Mouse (Mus musculus): Measurements from ENCODE around the gene Nap1l1.

DNA sequence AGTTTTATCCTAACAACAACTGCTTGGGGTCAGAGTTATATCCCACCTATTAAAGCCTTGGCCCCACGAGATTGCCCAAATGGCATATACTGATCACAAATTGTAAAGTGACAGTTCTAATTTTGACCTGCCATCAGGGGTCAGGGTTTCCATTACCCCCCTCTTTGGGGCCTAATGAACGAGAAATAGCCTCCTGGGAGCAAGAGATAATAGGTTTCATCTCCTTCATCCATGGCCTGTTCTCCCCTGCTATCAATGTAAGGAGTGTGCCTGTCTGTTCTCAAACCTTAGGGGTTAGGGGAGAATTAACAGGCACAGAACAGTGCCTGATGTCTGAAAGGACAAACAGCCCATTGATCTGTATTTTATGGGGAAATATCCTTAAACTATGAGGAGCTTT lies 7.6 kb upstream of the Nap1l1 start:
- TF ChIP-seq GATA1 (IDR thresholded peaks at IDR 0.05; ENCODE audit: borderline replicate concordance, low read length) (no peak), FLI1 (IDR thresholded peaks at IDR 0.05; ENCODE audit: low read length) (no peak)
